Mouse (Mus musculus) bone marrow macrophage, adult 2 months (primary cell): ENCODE results near the gene Shc2.

Experiments used
- CTCF ChIP-seq: IDR thresholded peaks from 2 replicates; pipeline ENCODE4 v1.5.1; 2012; ENCODE audit warnings: low read depth, mild to moderate bottlenecking, low read length, moderate library complexity
- POLR2A ChIP-seq: IDR thresholded peaks from 2 replicates; pipeline ENCODE4 v1.6.1; 2012; ENCODE audit warnings: mild to moderate bottlenecking, low read depth, low read length, borderline replicate concordance

GRCm38 (mm10) chr10:79658829-79659228 is 21.1 kb upstream of the Shc2 start:
- TF ChIP-seq CTCF (no peak), POLR2A (no peak)
